Mouse (Mus musculus) MEL (cell line): ENCODE measurements around the gene Tmem50a. TPM values are rescaled to one million over a fixed set of nuclear protein-coding genes. Genes with fewer than 3 reads are reported as not detected.

Source experiments
- DNase-seq: peaks from one replicate; pipeline ENCODE4 v3.0.0; 2011; ENCODE audit warnings: low read depth, low spot score
- H3K27ac ChIP-seq: 2 replicates; pipeline ENCODE4 v1.5.1; 2012; ENCODE audit warnings: low read depth, mild to moderate bottlenecking, control low read depth, low read length, moderate library complexity; ENCODE audit not compliant: control insufficient read depth
- H3K27me3 ChIP-seq, 2 experiments: fragments of 150-350 bp in 1 of 2; sonication (generic) in 1 of 2; 2 replicates each; pipeline ENCODE4 v1.6.1; 2012; ENCODE audit warnings: low read length in 2 of 2, mild to moderate bottlenecking in 2 of 2, improper control_type of control experiment in 1 of 2, moderate library complexity in 1 of 2; ENCODE audit not compliant: insufficient read depth in 2 of 2, control insufficient read depth in 1 of 2
- H3K36me3 ChIP-seq, 2 experiments: 2 replicates each; pipeline ENCODE4 v1.6.1; 2012 to 2014; ENCODE audit warnings: low read length in 2 of 2, improper control_type of control experiment in 1 of 2, inconsistent platforms in 1 of 2, mild to moderate bottlenecking in 1 of 2; ENCODE audit not compliant: insufficient read depth in 2 of 2, control insufficient read depth in 1 of 2
- H3K4me1 ChIP-seq, 2 experiments: fragments of 150-350 bp in 1 of 2; sonication (generic) in 1 of 2; 2 replicates each; pipeline ENCODE4 v1.6.1; 2012; ENCODE audit warnings: low read length in 2 of 2, improper control_type of control experiment in 1 of 2, mild to moderate bottlenecking in 1 of 2; ENCODE audit not compliant: insufficient read depth in 2 of 2, control insufficient read depth in 1 of 2
- H3K4me3 ChIP-seq, 2 experiments: fragments of 150-350 bp in 1 of 2; sonication (generic) in 1 of 2; 2 replicates each; pipeline ENCODE4 v1.5.1; 2012; ENCODE audit warnings: low read depth in 2 of 2, low read length in 2 of 2, mild to moderate bottlenecking in 2 of 2, moderate library complexity in 2 of 2, control low read depth in 1 of 2, improper control_type of control experiment in 1 of 2; ENCODE audit not compliant: control insufficient read depth in 1 of 2, insufficient read depth in 1 of 2
- H3K79me2 ChIP-seq: 2 replicates; pipeline ENCODE4 v1.6.1; 2012; ENCODE audit warnings: mild to moderate bottlenecking, low read length, moderate library complexity; ENCODE audit not compliant: control insufficient read depth, poor library complexity, insufficient read depth
- H3K9ac ChIP-seq: 2 replicates; pipeline ENCODE4 v1.6.1; 2012; ENCODE audit warnings: low read depth, mild to moderate bottlenecking, control low read depth, low read length, moderate library complexity; ENCODE audit not compliant: control insufficient read depth, poor library complexity, severe bottlenecking
- H3K9me3 ChIP-seq: fragments of 150-350 bp; sonication (generic); replicated peaks from 2 replicates; pipeline ENCODE4 v1.6.1; 2012; ENCODE audit warnings: mild to moderate bottlenecking, low read length, improper control_type of control experiment, moderate library complexity; ENCODE audit not compliant: insufficient read depth
- BHLHE40 ChIP-seq: IDR thresholded peaks from 2 replicates; pipeline ENCODE4 v1.6.1; 2012; ENCODE audit warnings: low read depth, mild to moderate bottlenecking, inconsistent platforms, low read length, improper control_type of control experiment, borderline replicate concordance
- CHD1 ChIP-seq: IDR thresholded peaks from 2 replicates; pipeline ENCODE4 v1.6.1; 2012; ENCODE audit warnings: low read depth, mild to moderate bottlenecking, inconsistent platforms, low read length, improper control_type of control experiment
- CHD2 ChIP-seq: IDR thresholded peaks from 2 replicates; pipeline ENCODE4 v1.6.1; 2011; ENCODE audit warnings: low read length, improper control_type of control experiment
- CTCF ChIP-seq, 3 experiments: IDR thresholded peaks in 2 of 3; conservative IDR thresholded peaks in 1 of 3; 2 replicates each; pipeline ENCODE4 v1.5.1; 2011 to 2012; ENCODE audit warnings: low read length in 3 of 3, low read depth in 2 of 3, mild to moderate bottlenecking in 2 of 3, improper control_type of control experiment in 1 of 3, inconsistent platforms in 1 of 3, mixed read lengths in 1 of 3, moderate library complexity in 1 of 3; ENCODE audit not compliant: control insufficient read depth in 1 of 3, insufficient read depth in 1 of 3, poor library complexity in 1 of 3, severe bottlenecking in 1 of 3
- E2F4 ChIP-seq: IDR thresholded peaks from 2 replicates; pipeline ENCODE4 v1.6.1; 2011; ENCODE audit warnings: low read depth, low read length, improper control_type of control experiment, borderline replicate concordance
- ELF1 ChIP-seq: IDR thresholded peaks from 2 replicates; pipeline ENCODE4 v1.6.1; 2014; ENCODE audit warnings: low read depth, mild to moderate bottlenecking, inconsistent platforms, low read length, improper control_type of control experiment, moderate library complexity
- EP300 ChIP-seq, 2 experiments: IDR thresholded peaks; 2 replicates each; pipeline ENCODE4 v1.6.1; 2011; ENCODE audit warnings: improper control_type of control experiment in 2 of 2, low read length in 2 of 2, low read depth in 1 of 2, mild to moderate bottlenecking in 1 of 2
- ETS1 ChIP-seq: IDR thresholded peaks from 2 replicates; pipeline ENCODE4 v1.6.1; 2012; ENCODE audit warnings: low read depth, mild to moderate bottlenecking, inconsistent platforms, low read length, improper control_type of control experiment, moderate library complexity
- GATA1 ChIP-seq: IDR thresholded peaks from 2 replicates; pipeline ENCODE4 v1.6.1; 2011; ENCODE audit warnings: low read depth, low read length, improper control_type of control experiment
- HCFC1 ChIP-seq: IDR thresholded peaks from 2 replicates; pipeline ENCODE4 v1.6.1; 2012; ENCODE audit warnings: low read depth, mild to moderate bottlenecking, inconsistent platforms, low read length, improper control_type of control experiment, moderate library complexity
- JUND ChIP-seq: IDR thresholded peaks from 2 replicates; pipeline ENCODE4 v1.6.1; 2011; ENCODE audit warnings: low read depth, mild to moderate bottlenecking, improper control_type of control experiment, low read length
- KAT2A ChIP-seq: conservative IDR thresholded peaks from 2 replicates; pipeline ENCODE4 v1.6.1; 2012; ENCODE audit warnings: low read depth, low read length, improper control_type of control experiment, inconsistent platforms
- MAX ChIP-seq: IDR thresholded peaks from 2 replicates; pipeline ENCODE4 v1.6.1; 2011; ENCODE audit warnings: low read length, improper control_type of control experiment
- MAZ ChIP-seq: IDR thresholded peaks from 2 replicates; pipeline ENCODE4 v1.6.1; 2012; ENCODE audit warnings: low read depth, mild to moderate bottlenecking, inconsistent platforms, low read length, improper control_type of control experiment
- MEF2A ChIP-seq: IDR thresholded peaks from 2 replicates; pipeline ENCODE4 v1.6.1; 2014; ENCODE audit warnings: low read depth, mild to moderate bottlenecking, inconsistent platforms, low read length, improper control_type of control experiment; ENCODE audit not compliant: poor library complexity, insufficient replicate concordance, severe bottlenecking; ENCODE audit errors: extremely low read depth
- MXI1 ChIP-seq: IDR thresholded peaks from 2 replicates; pipeline ENCODE4 v1.6.1; 2011; ENCODE audit warnings: mild to moderate bottlenecking, low read depth, low read length, improper control_type of control experiment
- MYC ChIP-seq: IDR thresholded peaks from 2 replicates; pipeline ENCODE4 v1.6.1; 2011; ENCODE audit warnings: low read depth, mild to moderate bottlenecking, low read length, improper control_type of control experiment, moderate library complexity
- NELFE ChIP-seq: IDR thresholded peaks from 2 replicates; pipeline ENCODE4 v1.6.1; 2011; ENCODE audit warnings: low read depth, low read length, improper control_type of control experiment
- NRF1 ChIP-seq: IDR thresholded peaks from 2 replicates; pipeline ENCODE4 v1.6.1; 2014; ENCODE audit warnings: low read depth, mild to moderate bottlenecking, inconsistent platforms, low read length, improper control_type of control experiment, moderate library complexity; ENCODE audit not compliant: poor library complexity, insufficient read depth, severe bottlenecking
- POLR2AphosphoS2 ChIP-seq: IDR thresholded peaks from 2 replicates; pipeline ENCODE4 v1.6.1; 2011; ENCODE audit warnings: low read length, improper control_type of control experiment
- POLR2AphosphoS5 ChIP-seq: IDR thresholded peaks from 2 replicates; pipeline ENCODE4 v1.6.1; 2012; ENCODE audit warnings: low read depth, borderline replicate concordance, mild to moderate bottlenecking, inconsistent platforms, low read length, moderate library complexity, mixed read lengths
- RAD21 ChIP-seq: IDR thresholded peaks from 2 replicates; pipeline ENCODE4 v1.6.1; 2011; ENCODE audit warnings: mild to moderate bottlenecking, low read depth, low read length, improper control_type of control experiment
- SIN3A ChIP-seq: IDR thresholded peaks from 2 replicates; pipeline ENCODE4 v1.6.1; 2012; ENCODE audit warnings: low read length, improper control_type of control experiment, inconsistent platforms
- SMC3 ChIP-seq: IDR thresholded peaks from 2 replicates; pipeline ENCODE4 v1.6.1; 2011; ENCODE audit warnings: low read depth, low read length, improper control_type of control experiment
- TAL1 ChIP-seq: IDR thresholded peaks from 2 replicates; pipeline ENCODE4 v1.6.1; 2012; ENCODE audit warnings: mild to moderate bottlenecking, inconsistent platforms, low read length, moderate library complexity, mixed read lengths
- TBP ChIP-seq: IDR thresholded peaks from 2 replicates; pipeline ENCODE4 v1.8.0; 2011; ENCODE audit warnings: low read depth, low read length, improper control_type of control experiment
- TCF12 ChIP-seq: IDR thresholded peaks from 2 replicates; pipeline ENCODE4 v1.6.1; 2014; ENCODE audit warnings: low read depth, mild to moderate bottlenecking, inconsistent platforms, low read length, improper control_type of control experiment, moderate library complexity
- UBTF ChIP-seq: IDR thresholded peaks from 2 replicates; pipeline ENCODE4 v1.6.1; 2012; ENCODE audit warnings: low read depth, mild to moderate bottlenecking, inconsistent platforms, low read length, improper control_type of control experiment, moderate library complexity, borderline replicate concordance; ENCODE audit not compliant: insufficient read depth
- USF1 ChIP-seq: IDR thresholded peaks from 2 replicates; pipeline ENCODE4 v1.6.1; 2014; ENCODE audit warnings: low read depth, mild to moderate bottlenecking, inconsistent platforms, low read length, improper control_type of control experiment, moderate library complexity
- USF2 ChIP-seq, 2 experiments: IDR thresholded peaks; 2 replicates each; pipeline ENCODE4 v1.6.1; 2011 to 2012; ENCODE audit warnings: improper control_type of control experiment in 2 of 2, low read length in 2 of 2, borderline replicate concordance in 1 of 2, inconsistent platforms in 1 of 2, low read depth in 1 of 2, mild to moderate bottlenecking in 1 of 2; ENCODE audit not compliant: insufficient read depth in 1 of 2
- ZC3H11A ChIP-seq: IDR thresholded peaks from 2 replicates; pipeline ENCODE4 v1.6.1; 2012; ENCODE audit warnings: low read depth, mild to moderate bottlenecking, inconsistent platforms, low read length, improper control_type of control experiment
- ZKSCAN1 ChIP-seq: IDR thresholded peaks from 2 replicates; pipeline ENCODE4 v1.6.1; 2012; ENCODE audit warnings: low read depth, mild to moderate bottlenecking, inconsistent platforms, low read length, improper control_type of control experiment, moderate library complexity
- ZMIZ1 ChIP-seq: IDR thresholded peaks from 2 replicates; pipeline ENCODE4 v1.6.1; 2012; ENCODE audit warnings: low read depth, mild to moderate bottlenecking, inconsistent platforms, low read length, improper control_type of control experiment, moderate library complexity
- ZNF384 ChIP-seq: IDR thresholded peaks from 2 replicates; pipeline ENCODE4 v1.6.1; 2012; ENCODE audit warnings: low read depth, mild to moderate bottlenecking, inconsistent platforms, low read length, improper control_type of control experiment
- polyA plus RNA-seq, 2 experiments: library from polyadenylated mRNA; stranded (reverse) in 1 of 2; unstranded in 1 of 2; fragments of >175 nt in 1 of 2; fragments of >200 nt in 1 of 2; gene quantifications; 2 replicates each; pipeline versions ENCODE4 v1.2.1 to v1.2.4; 2012; ENCODE audit warnings: low replicate concordance in 2 of 2, low read depth in 1 of 2; ENCODE audit not compliant: insufficient read length in 2 of 2, insufficient read depth in 1 of 2, missing spikeins in 1 of 2
- total RNA-seq: library from RNA; depleted of rRNA; stranded (reverse); fragments of 300-350 nt; gene quantifications from 2 replicates; pipeline ENCODE4 v1.2.3, GENCODE M21; 2012

Gene Tmem50a
- total and polyA plus RNA-seq, 3 experiments: 58.5 to 115 TPM; not detected in 1

GRCm38 (mm10) chr4:134853637-134854485, 61.0 kb downstream of the Tmem50a start:
- H3K4me1 ChIP-seq: peaks cover 3 to 30% of the 10 kb centered on the region in 2 experiments; a peak in 3 of 4 replicates
- peaks cover 0 to 19% of the 10 kb centered on the region in 2 experiments; a peak in 2 of 4 replicates for H3K36me3 ChIP-seq
- H3K79me2 ChIP-seq: peaks cover 34% of the 10 kb centered on the region
- peak overlapping the region; percentile 87 for H3K9ac ChIP-seq
- H3K9me3 ChIP-seq: no peaks in the 10 kb centered on the region
- H3K27ac ChIP-seq: peak overlapping the region; percentile 84
- H3K27me3 ChIP-seq: no peaks in the 10 kb centered on the region
- peak overlapping the region; percentile 64 to 75 for H3K4me3 ChIP-seq
- DNase-seq: peak; percentile 94
- TF ChIP-seq MAZ (0 out of 2 replicates have a peak, but pooled peaks have one; percentile 54), CHD2 (no peak), SIN3A (peak; percentile 78; the same call in 1 of the 2 replicates), NELFE (peak; percentile 78), USF2 (IDR thresholded peaks at IDR 0.05; ENCODE audit: borderline replicate concordance in 1 of 2, insufficient read depth in 1 of 2, low read depth in 1 of 2, low read length in 2 of 2) (no peak), MXI1 (peak; percentile 96), POLR2AphosphoS2 (peak; percentile 13; the same call in 1 of the 2 replicates), JUND (no peak), RAD21 (no peak), ZNF384 (no peak), ZC3H11A (no peak), MYC (peak; percentile 88), USF1 (peak; percentile 66; the same call in 1 of the 2 replicates), POLR2AphosphoS5 (no peak), ZMIZ1 (peak; percentile 8; the same call in 1 of the 2 replicates), E2F4 (no peak; the same call in 1 of the 2 replicates), ELF1 (no peak), TAL1 (no peak), EP300 (IDR thresholded peaks at IDR 0.05; ENCODE audit: low read depth in 1 of 2, low read length in 2 of 2) (peak in 1 of 2 experiments; percentile 17; a peak in 2 of 4 replicates), ZKSCAN1 (no peak), HCFC1 (peak; percentile 24; the same call in 1 of the 2 replicates), ETS1 (peak; percentile 62; the same call in 1 of the 2 replicates), MEF2A (no peak), NRF1 (peak; percentile 75), KAT2A (no peak; the same call in 1 of the 2 replicates), MAX (peak; percentile 96), SMC3 (no peak), UBTF (no peak), BHLHE40 (no peak), CHD1 (no peak), TBP (peak; percentile 48; the same call in 1 of the 2 replicates), GATA1 (no peak), CTCF (IDR thresholded peaks at IDR 0.05 in 2 of 3, conservative IDR thresholded peaks at IDR 0.05 in 1 of 3; ENCODE audit: control insufficient read depth in 1 of 3, insufficient read depth in 1 of 3, low read depth in 2 of 3, low read length in 3 of 3, poor library complexity in 1 of 3, severe bottlenecking in 1 of 3) (no peak), TCF12 (peak; percentile 21; the same call in 1 of the 2 replicates)
